Mouse (Mus musculus) heart, postnatal 0 days (tissue): ENCODE measurements around the gene Rnf183.

ENCODE experiments used
- CTCF ChIP-seq: IDR thresholded peaks from 2 replicates; pipeline ENCODE4 v1.5.1; 2016; ENCODE audit warnings: antibody characterized with exemption, control low read depth, low read depth
- EP300 ChIP-seq: IDR thresholded peaks from 2 replicates; pipeline ENCODE4 v1.6.1; 2016; ENCODE audit warnings: antibody characterized with exemption, low read depth

DNA sequence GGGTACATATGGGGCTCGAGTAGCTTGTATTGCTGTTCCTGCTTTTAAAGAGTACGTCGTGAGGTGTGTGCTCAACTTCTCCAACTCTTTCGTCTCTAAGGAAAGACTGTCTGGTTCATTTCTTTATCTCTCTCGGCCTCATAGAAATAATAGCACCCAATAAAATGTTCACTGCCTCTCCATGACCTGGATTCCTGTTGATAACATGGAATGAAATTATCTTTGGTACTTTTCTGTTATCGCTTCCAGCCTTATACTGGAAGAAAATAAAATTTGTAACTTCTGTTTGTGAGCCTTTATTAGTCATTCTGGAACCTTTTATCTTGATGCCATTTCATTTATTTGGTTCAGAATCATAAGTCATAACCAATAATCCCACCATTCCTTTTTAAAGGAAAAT lies 51.8 kb downstream of the Rnf183 start:
- no peak for TF ChIP-seq CTCF
- no peak for TF ChIP-seq EP300
